Mouse (Mus musculus) spleen, adult 2 months (tissue): ENCODE measurements at regions not wholly inside any gene's neighbourhood (a gene's known extent, or its start where the extent isn't known, plus 50 kb on each side); places are given as distances from the start of the nearest gene placed in this dataset.

ENCODE experiments used
- DNase-seq, 2 experiments: peaks; one replicate each; pipeline versions ENCODE4 v3.0.0 to v3.0.0-alpha.2; 2012 to 2021; ENCODE audit warnings: low spot score in 2 of 2, low read depth in 1 of 2
- H3K27ac ChIP-seq: fragments of 200-500 bp; 2 replicates; pipeline ENCODE4 v1.5.1; 2012; ENCODE audit warnings: low read length, inconsistent platforms; ENCODE audit not compliant: insufficient read depth
- H3K27me3 ChIP-seq: fragments of 200-500 bp; 2 replicates; pipeline ENCODE4 v1.6.1; 2012; ENCODE audit warnings: mild to moderate bottlenecking, moderate library complexity, low read length, inconsistent platforms; ENCODE audit not compliant: control insufficient read depth, insufficient read depth
- H3K36me3 ChIP-seq: fragments of 200-500 bp; 2 replicates; pipeline ENCODE4 v1.6.1; 2012; ENCODE audit warnings: mild to moderate bottlenecking, low read length, inconsistent platforms; ENCODE audit not compliant: control insufficient read depth, insufficient read depth
- H3K4me1 ChIP-seq: fragments of 200-500 bp; 2 replicates; pipeline ENCODE4 v1.6.1; 2011; ENCODE audit warnings: inconsistent platforms; ENCODE audit not compliant: control insufficient read depth, insufficient read depth, insufficient read length
- H3K4me3 ChIP-seq: fragments of 200-500 bp; 2 replicates; pipeline ENCODE4 v1.5.1; 2011; ENCODE audit warnings: mild to moderate bottlenecking, inconsistent platforms; ENCODE audit not compliant: insufficient read depth, insufficient read length; ENCODE audit errors: extremely low read depth
- CTCF ChIP-seq: fragments of 200-500 bp; IDR thresholded peaks from 2 replicates; pipeline ENCODE4 v1.5.1; 2011; ENCODE audit warnings: mild to moderate bottlenecking, inconsistent platforms; ENCODE audit not compliant: insufficient read depth, insufficient read length, insufficient replicate concordance; ENCODE audit errors: extremely low read depth
- POLR2A ChIP-seq: fragments of 200-500 bp; IDR thresholded peaks from 2 replicates; pipeline ENCODE4 v1.6.1; 2011; ENCODE audit warnings: low read depth, low read length, inconsistent platforms
- WGBS: fragments of 180-500 bp; shearing (Covaris S2); methylation state at CpG from one replicate; pipeline ENCODE4 v1.1.7; 2018; 5-methylcytosine and 5-hydroxymethylcytosine counted together

DNA sequence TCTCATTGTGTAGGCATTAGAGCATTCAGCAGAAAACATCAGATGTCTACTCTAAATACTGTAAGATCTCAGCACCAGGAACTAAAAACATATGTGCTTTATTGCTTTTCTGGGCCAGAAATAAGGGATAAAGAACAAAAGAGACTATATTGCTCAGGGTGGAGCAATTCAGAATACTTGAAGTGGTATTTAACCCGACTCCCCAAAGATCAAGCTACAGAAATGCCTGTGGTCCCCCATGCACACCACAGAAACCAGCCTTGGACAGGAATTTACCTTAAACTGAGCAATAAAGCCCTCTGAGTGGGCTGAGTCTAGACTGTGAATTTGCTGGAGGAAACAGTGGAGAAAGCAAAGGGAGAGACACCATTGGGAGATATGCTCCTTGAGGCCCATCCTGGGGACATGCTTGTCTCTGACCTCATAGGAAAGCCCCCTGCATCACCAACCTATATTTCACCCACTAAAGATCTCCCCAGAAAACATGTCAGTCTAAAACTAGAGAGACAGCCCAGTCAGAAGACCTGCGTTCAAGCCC is 197.3 kb upstream of the 4930412O13Rik start:
- Histone ChIP-seq H3K4me3 (no peak overlapping the region), H3K36me3 (no peaks in the 10 kb centered on the region), H3K4me1 (no peaks in the 10 kb centered on the region), H3K27me3 (no peaks in the 10 kb centered on the region), H3K27ac (no peak overlapping the region)
- no peak for DNase-seq
- TF ChIP-seq CTCF (no peak), POLR2A (no peak)
- WGBS, result 74% methylated on average over 2 of the region's 2 CpGs

- no peak overlapping the region for H3K27ac ChIP-seq
- 0 out of 2 replicates have a peak, but pooled peaks cover 6% of the 10 kb centered on the region for H3K4me1 ChIP-seq
- H3K4me3 ChIP-seq, result no peak overlapping the region
- 38% methylated on average over 7 of the region's 7 CpGs for WGBS
- no peak for DNase-seq
- TF ChIP-seq POLR2A (no peak), CTCF (no peak)
- no peaks in the 10 kb centered on the region for H3K36me3 ChIP-seq
- H3K27me3 ChIP-seq, result no peaks in the 10 kb centered on the region
These were observed 192.9 kb upstream of the 4930412O13Rik start for GRCm38 (mm10) chr2:9688176-9688575.

DNA sequence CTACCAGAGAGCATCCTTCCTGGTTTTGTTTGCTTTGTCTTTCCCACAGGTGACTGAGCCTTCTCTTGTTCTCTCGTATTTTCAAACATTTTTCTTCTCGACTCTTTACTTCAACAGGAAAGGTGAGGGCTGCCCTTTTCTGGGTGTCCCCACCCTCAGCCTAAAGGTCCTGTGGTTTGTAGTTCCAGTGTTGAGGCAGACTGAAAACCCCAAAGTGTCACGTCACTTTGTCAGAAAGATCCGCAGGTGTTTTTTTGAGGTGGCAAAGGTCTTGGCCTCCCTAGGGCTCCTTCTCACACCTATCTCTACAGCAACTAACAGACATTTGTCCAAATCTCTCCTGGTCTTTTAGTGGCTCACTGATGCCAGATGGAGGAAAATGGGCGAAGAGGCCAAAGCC is 191.5 kb upstream of the 4930412O13Rik start:
- Histone ChIP-seq H3K27me3 (no peaks in the 10 kb centered on the region), H3K4me3 (no peak overlapping the region), H3K4me1 (0 out of 2 replicates have a peak, but pooled peaks cover 6% of the 10 kb centered on the region), H3K36me3 (no peaks in the 10 kb centered on the region), H3K27ac (no peak overlapping the region)
- 35% methylated on average over 5 of the region's 5 CpGs for WGBS
- TF ChIP-seq CTCF, result no peak
- TF ChIP-seq POLR2A, result no peak
- no peak for DNase-seq

GRCm38 (mm10) chr2:9691506-9691905 is 189.5 kb upstream of the 4930412O13Rik start:
- WGBS, result 63% methylated on average over 5 of the region's 5 CpGs

GRCm38 (mm10) chr2:9691906-9692305 is 189.1 kb upstream of the 4930412O13Rik start:
- TF ChIP-seq CTCF (no peak), POLR2A (no peak)
- Histone ChIP-seq H3K27me3 (no peaks in the 10 kb centered on the region), H3K27ac (no peak overlapping the region), H3K4me3 (no peak overlapping the region), H3K4me1 (0 out of 2 replicates have a peak, but pooled peaks cover 6% of the 10 kb centered on the region), H3K36me3 (no peaks in the 10 kb centered on the region)
- WGBS, result 69% methylated on average over 8 of the region's 8 CpGs
- no peak for DNase-seq

More at GRCm38 (mm10) chr2:9691506-9691905, 189.5 kb upstream of the 4930412O13Rik start:
- Histone ChIP-seq H3K4me1 (0 out of 2 replicates have a peak, but pooled peaks cover 6% of the 10 kb centered on the region), H3K27me3 (no peaks in the 10 kb centered on the region), H3K27ac (no peak overlapping the region), H3K36me3 (no peaks in the 10 kb centered on the region), H3K4me3 (no peak overlapping the region)
- no peak for DNase-seq
- TF ChIP-seq POLR2A (no peak), CTCF (no peak)

DNA sequence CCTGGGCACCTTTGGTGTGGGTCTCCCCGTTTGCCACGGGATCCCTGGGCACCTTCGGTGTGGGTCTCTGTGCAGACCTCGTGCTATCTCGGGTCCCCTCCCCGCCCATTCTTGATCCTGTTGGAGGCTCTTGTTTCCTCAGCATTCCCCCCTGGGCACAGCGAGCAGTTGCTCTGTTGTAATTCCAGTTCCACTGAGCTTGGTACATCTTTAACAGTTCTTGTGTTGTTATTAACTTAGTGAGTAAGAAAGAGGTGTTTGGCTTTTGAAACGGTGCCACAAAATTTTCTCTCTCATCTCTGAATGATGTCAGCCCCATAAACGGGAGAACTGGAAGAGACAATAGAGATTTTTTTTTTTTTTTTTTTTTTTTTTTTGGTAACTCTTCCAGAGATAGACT is 187.7 kb upstream of the 4930412O13Rik start:
- H3K27ac ChIP-seq, result no peak overlapping the region
- DNase-seq, result no peak
- 0 out of 2 replicates have a peak, but pooled peaks cover 6% of the 10 kb centered on the region for H3K4me1 ChIP-seq
- no peaks in the 10 kb centered on the region for H3K27me3 ChIP-seq
- H3K36me3 ChIP-seq, result no peaks in the 10 kb centered on the region
- TF ChIP-seq POLR2A, result no peak
- TF ChIP-seq CTCF, result no peak
- WGBS, result 82% methylated on average over 9 of the region's 9 CpGs
- no peak overlapping the region for H3K4me3 ChIP-seq

- WGBS, result 94% methylated on average over 8 of the region's 8 CpGs
- H3K27ac ChIP-seq, result no peak overlapping the region
These were observed 186.9 kb upstream of the 4930412O13Rik start for GRCm38 (mm10) chr2:9694178-9694577.

More at GRCm38 (mm10) chr2:9694178-9694577, 186.9 kb upstream of the 4930412O13Rik start:
- H3K4me3 ChIP-seq, result no peak overlapping the region
- DNase-seq, result no peak
- 0 out of 2 replicates have a peak, but pooled peaks cover 6% of the 10 kb centered on the region for H3K4me1 ChIP-seq
- no peaks in the 10 kb centered on the region for H3K36me3 ChIP-seq
- TF ChIP-seq CTCF, result no peak
- TF ChIP-seq POLR2A, result no peak
- H3K27me3 ChIP-seq, result no peaks in the 10 kb centered on the region
